Mouse (Mus musculus): Measurements from ENCODE around the gene Cnot11.

DNA sequence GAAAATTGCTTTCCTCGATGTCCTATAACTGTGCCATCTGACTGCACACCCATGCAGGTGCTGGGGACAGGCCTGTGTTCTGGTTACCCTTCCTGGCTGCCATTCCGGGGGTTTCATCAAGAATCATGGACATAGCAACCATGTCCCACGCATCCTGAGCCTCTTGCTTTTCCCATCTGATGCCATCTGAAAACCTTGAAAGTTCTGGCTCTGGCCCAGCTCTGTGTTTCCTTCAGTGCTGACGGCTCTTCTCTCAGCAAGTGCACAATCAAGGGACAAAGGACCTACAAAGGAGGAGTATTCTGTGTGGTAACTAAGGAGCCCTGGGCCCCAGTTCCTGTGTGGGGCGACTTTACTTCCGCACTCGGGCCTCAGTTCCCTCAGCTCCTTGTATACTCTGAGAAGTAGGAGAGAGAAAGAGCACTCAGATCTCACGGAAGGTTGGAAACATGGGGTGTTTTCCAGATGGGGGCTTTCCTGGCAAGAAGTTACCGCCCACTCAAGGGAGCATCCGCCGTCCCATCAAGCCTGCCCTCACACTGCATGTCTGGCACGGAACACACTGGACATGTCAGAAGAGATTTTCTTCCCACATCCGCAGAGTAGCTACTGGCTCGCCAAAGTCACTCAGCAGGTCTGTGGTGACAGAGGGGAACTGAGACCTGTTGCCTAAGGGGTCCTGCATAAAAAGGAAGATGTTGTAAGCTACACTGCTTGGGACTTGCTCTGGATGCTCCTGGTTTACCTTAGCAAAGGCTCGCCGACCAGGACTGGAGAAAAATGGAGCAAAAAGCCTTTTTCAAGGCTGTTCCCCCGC lies 31.8 kb upstream of the Cnot11 start:
- TF ChIP-seq CTCF (IDR thresholded peaks at IDR 0.05; ENCODE audit: low read depth) (no peak), EP300 (IDR thresholded peaks at IDR 0.05; ENCODE audit: low read depth) (no peak)
